Mouse (Mus musculus) thymus, postnatal 10 days (tissue): ENCODE measurements around the gene Slc36a3.

Source experiments
- DNase-seq, 2 experiments: peaks; one replicate each; pipeline ENCODE4 v3.0.0; 2021; ENCODE audit warnings: low spot score in 2 of 2

Gene Slc36a3

DNA sequence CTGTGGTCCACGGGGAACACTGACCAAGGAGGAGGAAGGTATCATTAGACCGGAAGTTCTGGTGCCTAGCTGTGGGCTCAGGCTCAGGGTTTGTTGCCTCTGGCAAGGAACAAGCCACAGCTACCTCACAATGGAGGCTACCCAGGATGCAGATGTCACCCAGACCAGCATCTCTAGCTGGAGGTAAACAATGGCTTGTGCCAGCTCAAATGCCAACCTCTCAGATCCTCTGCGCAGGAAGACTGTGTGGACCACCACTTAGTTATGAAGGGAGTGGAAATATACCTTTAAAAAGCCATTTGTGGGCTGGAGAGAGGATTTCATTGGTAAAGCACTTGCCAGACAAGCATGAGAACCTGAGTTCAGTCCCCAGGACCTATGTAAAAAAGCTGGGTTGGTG, at the start of gene Slc36a3:
Gene Slc36a3 (minus strand): TSS at position 101 of the 400 bp plus-strand sequence.
- no peak for DNase-seq

DNA sequence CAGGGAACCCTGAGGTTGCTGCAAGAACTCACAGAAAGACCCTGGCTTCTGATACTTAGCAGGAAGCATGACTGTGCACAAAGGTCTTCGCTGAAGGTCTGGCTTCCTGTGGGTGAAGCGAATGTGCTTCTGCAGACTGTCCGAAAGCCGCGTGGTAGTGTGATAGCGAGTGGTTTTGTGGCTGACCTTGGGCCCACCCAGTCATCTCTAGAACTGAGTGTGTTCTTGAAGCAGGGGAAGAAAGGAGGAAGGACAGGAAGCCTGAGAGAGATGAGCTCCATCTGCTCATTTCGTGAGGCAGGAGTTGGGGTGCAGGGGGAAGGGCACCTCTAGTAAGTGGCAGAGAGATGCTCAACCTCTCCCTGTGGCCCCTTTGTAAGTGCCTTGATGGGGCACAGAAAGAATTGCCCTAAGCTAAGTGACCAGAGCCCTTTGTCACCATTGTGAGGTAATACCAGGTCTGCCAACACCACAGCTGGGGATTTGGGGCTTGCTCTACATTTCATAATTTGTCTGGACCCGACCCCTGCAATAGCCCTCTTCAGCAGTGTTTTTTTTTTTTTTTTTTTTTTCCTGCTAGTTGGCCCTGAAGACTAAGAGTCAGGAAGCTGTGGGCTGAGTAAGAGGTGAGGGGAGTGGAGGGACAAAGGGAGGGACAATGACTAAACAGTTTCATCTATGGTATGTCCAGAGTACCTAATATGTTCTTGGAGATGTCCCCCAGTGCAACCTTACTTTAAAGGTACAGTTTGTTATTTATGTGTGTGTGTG, 46.4 kb upstream of the Slc36a3 start:
- DNase-seq: no peak

DNA sequence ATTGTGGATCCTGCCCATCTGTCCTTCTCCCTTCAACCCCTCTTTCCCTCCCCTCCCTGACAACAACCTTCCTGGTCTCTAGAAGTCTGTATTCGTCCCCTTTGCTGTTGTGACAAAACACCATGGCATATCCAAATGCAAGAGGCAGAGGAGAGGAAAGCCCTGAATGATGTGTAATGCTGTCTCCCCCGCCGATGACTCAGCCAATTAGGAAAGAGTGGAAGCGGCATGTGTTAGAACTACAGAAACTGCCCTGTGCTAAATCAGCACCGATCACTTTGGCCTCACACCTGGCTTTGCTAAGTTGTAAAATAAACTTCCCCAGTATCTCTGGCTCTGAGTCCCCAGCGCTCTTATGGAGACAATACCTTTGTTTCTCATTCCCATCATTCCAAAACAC, 45.6 kb upstream of the Slc36a3 start:
- DNase-seq: no peak

DNA sequence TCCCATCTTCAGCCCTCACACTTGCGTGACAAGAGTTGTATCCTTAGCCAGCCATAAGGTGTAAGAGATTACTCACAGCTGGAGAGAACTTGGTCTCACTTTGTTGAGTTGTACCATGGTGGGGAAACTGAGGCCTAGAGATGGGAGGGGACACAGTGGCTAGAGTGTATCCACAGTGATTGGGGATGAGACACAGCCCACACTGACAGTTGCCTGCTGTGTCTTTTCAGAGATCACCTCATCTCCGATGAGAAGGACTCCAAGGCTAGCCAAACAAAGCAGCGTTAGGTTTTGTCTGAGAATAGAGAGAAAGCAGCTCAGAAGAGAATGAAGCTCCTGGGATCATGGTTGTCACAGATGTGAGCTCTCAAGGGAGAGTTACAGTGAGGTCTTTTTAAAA, 38.7 kb upstream of the Slc36a3 start:
- DNase-seq: no peak

DNA sequence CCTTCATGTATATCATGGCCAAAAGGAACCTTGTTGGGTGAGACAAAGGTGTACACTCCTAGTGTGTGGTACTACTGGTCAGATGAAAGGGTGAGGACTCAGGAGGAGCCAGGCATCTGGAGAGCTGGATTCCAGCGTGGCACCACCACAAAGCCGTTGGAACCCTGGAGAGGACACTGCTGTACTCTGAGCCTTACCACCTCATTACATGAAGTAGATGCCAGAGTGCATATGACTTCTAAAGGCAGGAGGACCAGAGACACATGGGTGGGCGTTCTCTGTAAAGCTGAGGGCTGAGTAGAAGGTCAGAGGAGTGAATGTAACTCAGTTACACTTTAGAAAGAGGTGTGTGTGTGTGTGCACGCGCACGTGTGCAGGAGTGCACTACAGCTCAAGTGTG, 36.3 kb upstream of the Slc36a3 start:
- DNase-seq: no peak

DNA sequence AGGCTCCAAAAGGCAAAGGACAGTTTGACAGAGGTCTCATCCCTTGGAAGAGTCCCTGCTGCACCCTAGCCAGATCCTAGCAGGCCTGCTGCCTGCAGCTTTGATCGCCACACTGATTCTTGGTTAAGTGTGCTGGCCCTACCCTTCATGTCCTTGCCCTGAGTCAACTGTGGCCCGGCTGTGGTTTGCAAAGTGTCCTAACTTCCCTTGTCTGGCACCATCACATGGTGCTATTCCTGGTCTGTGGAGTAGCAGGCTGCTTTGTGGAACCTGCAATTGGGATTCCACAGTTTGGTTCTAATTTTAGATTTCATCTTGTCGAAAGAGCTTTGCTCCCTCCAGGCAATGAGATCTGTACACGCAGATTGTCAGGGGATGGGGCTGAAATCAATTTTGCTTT, 35.8 kb upstream of the Slc36a3 start:
- DNase-seq: no peak

DNA sequence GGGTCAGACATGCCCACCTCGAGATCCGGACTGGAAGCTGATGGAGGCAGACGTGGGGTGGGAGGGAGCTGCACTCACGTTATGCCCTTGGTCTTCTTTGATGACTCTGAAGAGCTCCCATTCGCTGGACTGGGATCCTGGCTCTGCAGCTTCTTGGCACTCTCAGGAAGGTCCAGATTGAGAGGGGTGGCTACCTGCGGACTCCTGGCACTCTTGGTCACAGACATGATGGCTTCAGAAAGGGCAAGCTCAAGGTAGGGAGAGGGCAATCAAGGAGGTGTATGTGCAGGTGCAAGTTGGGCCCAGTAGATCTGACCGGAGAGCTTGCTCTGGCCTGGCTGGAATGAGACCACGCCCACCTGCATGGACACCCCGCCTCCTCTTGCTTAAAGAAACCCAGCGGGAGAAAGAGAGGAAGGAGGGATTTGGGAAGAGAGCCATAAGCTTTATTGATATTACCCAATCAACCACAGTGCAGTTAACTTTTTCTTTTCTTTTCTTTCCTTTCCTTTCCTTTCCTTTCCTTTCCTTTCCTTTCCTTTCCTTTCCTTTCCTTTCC, 33.3 kb upstream of the Slc36a3 start, which contains the start of gene Slc36a2:
Gene Slc36a2 (minus strand): TSS at position 345 of the 559 bp plus-strand sequence.
- DNase-seq: no peak

DNA sequence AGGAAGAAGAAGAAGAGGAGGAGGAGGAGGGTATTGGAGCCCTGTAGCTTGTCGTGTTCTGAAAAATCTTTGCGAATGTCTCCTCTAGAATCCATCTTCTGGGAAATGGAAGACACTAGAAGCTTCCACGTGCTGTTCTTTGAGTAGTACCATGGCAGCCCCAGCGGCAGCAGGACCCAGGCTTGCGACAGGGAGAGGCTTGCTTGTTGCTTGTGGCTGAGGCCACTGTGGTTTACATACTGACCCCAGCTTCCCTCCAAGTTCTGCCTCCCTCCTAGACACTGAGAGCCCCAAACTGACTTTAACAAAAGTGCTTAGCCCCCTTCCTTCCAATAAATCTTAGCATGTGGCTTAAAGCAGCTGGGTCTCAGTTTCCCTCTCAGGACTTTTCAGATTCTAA, 32.7 kb upstream of the Slc36a3 start:
- no peak for DNase-seq

DNA sequence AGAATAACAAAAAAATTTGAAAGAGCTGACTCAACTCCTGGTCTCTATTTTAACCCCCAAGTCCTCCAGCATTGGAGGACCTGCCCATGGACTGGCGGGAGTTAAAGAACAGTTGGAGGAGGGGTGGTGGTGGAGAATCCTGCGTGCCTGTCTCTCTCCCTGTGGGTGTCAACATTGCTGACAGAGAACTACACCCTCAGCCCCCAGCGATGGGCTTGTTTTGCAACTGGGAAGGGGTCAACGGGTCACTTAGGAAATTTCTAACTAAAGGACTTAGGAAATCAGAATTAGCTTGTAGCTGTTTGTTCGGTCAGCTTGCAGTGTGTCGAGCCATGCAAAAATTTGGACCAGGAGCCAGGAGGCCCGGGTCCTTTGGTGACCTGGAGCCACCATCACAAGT, 31.6 kb upstream of the Slc36a3 start:
- DNase-seq: no peak

DNA sequence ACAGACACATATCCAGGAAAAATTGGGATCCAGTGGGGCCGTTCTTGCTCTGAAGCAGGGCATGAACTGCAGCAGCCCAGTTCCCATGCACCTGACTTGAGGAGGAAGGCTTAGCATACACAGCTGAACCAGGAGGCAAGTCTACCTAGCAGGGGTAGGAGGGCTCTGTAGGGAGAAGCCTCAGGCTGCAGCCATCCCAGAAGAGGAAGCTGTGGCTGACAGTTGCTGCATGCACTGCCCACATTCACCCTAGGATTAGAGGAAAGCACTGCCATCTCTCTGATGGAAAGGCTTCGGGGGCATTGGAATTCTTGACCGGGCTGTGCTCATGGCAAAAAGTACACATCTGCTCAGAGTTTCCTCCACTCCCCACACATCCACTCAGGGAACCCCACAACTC, 28.3 kb upstream of the Slc36a3 start:
- DNase-seq: no peak

DNA sequence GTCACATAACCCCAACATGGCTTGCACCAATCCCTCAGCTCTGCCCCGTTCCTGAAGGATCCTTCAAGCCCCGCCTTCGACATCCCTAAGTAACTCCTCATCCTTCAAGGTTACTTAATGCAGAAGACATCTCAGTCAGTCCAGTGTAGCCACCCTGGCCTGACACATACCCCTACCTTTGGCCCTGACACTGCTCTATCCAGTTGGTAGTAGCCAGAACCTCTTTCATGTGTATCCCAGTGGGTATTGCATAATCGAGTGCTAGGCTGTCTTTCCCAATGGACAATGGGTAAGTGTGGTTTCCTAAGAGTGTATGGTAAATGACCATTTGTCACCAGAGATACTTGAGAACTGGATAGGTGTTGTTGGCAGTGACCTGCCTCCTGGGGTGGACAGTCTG, 27.3 kb upstream of the Slc36a3 start:
- DNase-seq: no peak

DNA sequence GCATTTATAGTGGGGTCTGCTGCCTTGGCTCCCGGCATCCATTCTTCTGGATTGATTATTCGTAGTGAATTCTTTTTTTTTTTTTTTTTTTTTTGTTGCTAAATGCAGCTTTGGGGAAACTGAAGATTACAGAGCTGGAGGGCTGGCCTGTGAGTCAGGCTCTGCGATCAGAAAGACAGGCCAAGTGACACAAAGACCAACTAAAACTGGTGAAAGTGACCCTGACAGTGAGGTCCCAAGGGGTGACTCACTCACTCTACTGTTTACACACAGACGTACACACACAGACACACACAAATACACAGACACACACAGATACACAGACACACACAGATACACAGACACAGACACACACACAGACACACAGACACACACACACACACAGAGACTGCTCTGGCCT, 19.0 kb upstream of the Slc36a3 start:
- no peak for DNase-seq

DNA sequence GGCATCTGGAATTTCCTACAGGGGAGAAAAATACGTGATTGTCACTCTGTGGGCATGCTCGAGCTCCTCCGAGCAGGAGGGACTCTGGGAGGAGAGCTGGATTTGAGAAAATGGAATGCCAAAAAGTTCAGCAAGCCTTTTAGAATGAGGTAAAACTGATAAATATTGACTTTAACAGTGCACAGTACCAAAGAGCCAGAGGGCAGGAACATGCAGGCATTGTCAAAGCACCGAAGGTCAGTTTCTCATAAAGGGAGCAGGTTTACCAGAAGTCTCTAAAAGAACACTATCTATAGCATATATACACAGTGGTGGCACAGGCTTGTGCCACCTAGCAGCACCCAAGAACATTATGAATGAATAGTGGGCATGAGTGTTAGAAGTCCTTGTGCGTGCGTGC, 17.4 kb upstream of the Slc36a3 start:
- no peak for DNase-seq

DNA sequence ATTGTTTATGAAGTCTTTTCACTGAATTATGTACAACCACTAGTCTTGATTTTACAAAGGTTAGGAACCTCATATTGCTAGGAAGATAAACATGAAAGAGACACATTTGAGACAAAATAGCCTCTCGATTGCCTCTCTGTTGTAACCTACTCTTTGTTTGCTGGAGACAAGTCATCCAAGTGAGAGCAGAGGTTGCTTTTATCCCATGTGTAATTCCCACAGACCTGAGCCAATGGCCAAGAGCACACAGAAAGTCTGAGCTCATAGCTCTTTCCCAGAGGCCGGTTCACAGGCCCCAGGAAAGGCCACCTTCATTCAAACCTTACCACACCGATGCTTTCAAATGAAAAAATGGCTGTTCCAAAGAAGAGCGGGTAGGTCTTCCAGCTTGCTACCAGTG, 17.0 kb upstream of the Slc36a3 start:
- DNase-seq: no peak

DNA sequence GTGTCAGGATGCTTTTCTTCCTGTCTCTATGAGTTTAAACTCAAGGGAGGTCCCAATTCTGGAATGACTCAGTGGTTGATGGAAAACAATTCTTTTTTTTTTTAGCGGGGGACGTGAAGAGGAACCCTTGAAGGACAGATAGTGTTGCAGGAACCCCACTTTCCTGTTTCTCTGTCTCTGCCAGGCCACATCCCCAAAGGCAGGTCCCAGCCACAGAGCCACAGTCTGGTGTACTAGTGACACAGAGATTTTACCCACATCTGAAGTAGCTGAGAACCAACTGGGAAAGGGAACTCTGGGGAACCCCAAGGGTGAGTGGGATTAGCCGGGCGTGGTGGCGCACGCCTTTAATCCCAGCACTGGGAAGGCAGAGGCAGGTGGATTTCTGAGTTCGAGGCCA, 14.2 kb upstream of the Slc36a3 start:
- DNase-seq: no peak

DNA sequence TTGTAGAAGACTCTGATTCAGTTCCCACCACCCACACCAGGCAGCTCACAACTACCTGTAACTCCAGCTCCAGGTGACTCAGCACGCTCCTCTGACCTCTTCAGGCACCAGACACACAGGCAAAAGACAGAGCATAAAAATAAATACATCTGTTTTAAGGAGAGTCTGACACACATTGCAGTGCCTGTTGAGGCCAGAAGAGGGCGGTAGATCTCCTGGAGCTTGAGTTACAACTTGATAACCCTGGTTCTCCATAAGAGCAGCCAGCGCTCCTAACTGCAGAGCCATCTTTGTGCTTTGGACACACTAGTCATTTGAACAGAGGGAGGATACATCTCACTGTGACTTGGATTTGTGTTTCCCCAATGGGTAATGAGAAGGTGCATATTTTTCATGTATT, 13.2 kb upstream of the Slc36a3 start:
- peak in 1 of 2 experiments; percentile 35 for DNase-seq

DNA sequence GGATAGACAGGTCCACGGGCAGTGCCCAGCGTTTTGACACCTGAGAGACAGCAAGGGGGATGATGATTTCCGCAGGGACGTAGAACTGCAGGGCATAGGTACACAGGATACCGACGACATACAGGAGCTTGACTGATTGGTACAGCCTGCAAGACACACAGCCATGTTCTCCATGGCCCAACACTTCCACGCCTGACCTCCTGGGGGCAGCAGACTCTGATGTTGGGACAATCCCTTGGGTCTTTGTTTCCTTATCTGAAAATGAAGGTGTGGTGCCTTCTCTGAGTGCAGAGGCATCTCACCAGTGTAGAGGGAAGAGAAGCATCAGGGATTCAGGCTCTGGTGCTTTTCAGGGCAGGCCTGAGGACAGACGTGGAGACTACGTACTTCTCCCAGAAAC, 11.2 kb upstream of the Slc36a3 start:
- DNase-seq: peak; percentile 46 to 66

DNA sequence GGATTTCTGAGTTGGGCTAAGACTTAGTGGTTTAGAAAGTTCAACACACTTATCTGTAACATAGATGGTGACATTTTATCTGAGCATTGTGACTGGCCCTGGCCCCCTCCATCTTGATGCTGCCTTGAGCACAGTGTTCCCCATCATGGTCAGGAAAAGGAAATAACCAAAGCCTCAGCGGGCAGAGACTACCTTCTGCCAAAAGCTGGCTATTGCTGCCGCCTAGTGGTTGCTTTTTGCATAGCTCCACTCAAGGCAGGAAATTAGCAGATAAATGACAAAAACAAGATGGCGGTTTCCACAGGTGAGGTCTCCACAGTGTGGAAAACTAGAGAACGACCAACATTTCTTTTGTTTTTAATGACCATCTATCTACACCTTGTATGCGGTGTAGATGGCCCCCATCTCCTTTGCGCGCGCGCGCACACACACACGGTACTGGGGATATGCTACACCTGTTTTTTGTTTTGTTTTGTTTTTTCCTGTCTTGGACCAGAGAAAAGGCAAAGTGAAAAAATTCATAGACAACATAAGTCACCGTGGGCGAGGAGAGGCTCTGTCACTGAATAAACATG, 7.4 kb upstream of the Slc36a3 start:
- peak; percentile 80 to 93 for DNase-seq

DNA sequence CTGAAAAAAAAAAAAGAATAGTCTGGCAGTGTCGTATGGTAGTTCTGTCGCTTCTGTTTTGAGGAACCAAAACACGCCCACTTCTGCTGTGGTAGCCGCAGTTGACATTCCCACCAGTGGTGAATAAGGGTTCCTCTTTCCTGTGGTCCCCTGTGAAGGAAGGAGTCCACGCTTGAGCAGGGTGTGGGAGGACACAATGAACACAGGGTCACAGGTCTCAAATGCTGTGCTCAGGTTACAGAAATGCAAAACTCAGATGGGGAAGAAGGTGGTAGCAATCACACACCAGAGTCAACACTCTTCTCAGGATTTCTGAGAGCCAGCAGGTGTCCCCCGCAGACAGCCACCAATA, 3.5 kb upstream of the Slc36a3 start:
- no peak for DNase-seq

DNA sequence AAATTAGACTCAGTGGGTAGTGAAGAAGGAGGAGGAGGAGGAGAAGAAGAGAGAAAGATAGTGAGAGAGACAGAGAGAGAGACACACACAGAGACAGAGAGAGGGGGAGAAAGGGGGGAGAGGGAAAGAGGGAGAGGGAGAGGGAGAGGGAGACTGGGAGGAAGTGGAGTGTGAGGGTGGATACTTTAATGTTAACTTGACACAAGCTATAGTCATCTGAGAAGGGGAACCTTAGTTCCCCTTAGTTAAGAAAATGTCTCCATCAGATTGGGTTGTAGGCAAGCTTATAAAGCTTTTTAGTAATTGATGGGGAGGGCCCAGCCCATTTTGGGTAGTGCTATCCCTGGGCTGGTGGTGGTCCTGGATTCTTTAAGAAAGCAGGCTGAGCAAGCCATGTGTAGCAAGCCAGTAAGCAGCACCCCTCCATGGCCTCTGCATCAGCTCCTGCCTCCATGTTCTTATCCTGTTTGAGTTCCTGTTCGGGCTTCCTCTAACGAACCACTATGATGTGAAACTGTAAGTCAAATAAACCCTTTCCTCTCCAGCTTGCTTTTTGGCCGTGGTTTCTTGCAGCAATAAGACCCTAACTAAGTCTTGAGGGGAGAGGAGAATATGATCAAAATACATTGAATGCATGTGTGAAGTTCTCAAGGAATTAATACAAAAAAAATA, 3.0 kb upstream of the Slc36a3 start:
- no peak for DNase-seq

DNA sequence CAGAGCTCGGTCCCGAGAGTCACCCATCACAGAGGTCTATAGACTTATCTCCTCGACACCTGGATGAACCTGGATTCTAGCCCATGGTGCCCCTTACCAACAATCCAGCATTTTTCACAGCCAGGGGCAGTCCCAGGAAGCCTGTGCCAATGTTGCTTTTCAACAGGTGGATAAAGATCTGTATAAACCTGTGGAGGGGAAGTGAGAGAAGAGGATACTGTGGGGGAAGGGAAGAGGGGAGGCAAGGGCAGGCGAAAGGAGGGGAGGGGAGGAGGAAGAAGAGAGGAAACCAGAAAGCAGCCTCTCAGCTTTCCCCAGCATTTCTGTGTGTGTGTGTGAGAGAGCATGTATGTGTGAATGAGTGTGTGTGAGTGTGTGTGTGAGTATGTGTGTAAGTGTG, 3.0 kb downstream of the Slc36a3 start:
- DNase-seq: no peak

DNA sequence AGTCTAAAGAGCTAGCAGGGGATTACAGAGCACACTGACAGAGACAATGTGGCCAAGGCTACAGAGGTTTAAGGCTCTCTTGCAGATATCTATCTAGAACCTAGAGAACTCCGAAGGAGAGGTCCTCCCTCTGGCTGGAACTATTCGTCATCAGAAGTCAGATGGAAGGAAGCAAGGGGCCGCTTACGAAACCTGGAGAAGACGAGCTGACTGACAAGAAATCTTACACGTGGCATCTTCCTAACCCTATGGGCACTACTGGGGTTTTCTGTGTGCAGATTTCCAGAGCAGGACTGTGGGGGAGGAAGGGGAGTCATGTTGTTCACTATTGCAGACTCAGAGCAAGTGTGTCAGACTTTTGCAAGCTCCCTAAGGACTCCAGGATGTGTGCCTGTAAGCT, 4.1 kb downstream of the Slc36a3 start:
- no peak for DNase-seq

DNA sequence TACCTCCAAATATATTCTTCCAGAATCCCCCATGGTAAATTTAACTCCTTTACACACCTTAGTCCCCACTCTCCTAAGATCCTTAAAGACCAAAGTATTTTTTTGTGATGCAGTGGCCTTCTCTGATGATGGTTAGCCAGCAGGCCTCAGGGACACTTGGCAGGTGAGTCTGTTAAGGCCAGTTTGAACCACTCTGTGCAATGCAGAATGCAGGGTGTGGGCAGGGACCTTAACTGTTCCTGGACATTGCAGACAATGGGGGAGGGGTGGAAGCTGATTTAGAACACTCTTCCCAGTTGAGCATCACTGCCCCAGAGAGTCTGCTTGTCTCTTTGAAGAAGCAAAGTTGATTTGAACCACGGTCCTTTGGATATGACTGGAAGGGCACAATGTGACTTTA, 4.7 kb downstream of the Slc36a3 start:
- no peak for DNase-seq
